Mouse (Mus musculus) right cerebral cortex, postnatal 36 days (tissue): ENCODE results near the gene Armc12.

Source experiments
- DNase-seq, 2 experiments: peaks; one replicate each; pipeline ENCODE4 v3.0.0; 2022; ENCODE audit warnings: low spot score in 2 of 2, mixed read lengths in 1 of 2

Armc12 gene

GRCm38 (mm10) chr17:28588591-28588990 is 58.0 kb downstream of the Armc12 start:
- no peak for DNase-seq
